Mouse (Mus musculus): Measurements from ENCODE around the gene Rnf19b. TPM values are rescaled to one million over a fixed set of nuclear protein-coding genes. Genes with fewer than 3 reads are reported as not detected.

Rnf19b gene
- polyA plus RNA-seq, 1 experiment from 2014 or later, result 11.0 TPM

DNA sequence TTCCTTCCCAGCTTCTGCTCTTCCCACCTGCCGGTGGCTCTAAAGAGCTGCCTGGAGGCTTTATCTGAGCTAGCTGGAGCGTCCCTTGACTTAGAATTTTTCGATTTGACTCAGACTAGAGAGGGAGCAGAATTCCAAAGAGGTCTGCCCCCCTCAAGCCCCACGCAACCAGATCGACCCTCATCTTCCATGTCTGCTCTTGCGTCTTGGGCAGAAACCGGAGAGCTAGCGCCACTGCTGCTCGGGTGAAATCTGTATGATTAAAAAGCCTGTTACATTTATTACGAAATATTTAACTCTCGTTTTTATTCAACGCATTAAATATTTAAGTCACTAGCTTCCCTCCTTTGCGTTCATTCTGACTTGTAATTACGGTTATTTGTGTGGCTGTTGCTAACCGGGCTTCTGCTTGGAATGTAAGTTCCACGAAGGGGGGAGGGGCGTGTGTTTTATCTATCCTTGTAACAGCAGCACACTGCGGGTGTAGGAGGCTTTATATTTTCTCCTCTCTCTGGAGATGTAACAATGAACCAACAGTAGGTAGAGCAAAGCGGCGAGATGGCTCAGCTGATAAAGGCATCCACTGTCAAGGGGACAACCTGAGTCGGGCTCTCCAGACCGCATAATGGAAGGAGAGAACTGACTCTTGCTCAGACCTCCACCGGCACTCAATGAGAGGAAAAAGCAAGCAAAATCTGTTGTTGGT lies 8.6 kb upstream of the Rnf19b start:
- Histone ChIP-seq H3K27me3 (replicated peaks; ENCODE audit: control insufficient read depth, insufficient read depth, low read length) (peaks cover 30% of the 10 kb centered on the region), H3K9me3 (ENCODE audit: control insufficient read depth) (no peaks in the 10 kb centered on the region), H3K4me3 (ENCODE audit: low read depth, low read length) (peak overlapping the region; percentile 59), H3K4me1 (replicated peaks; ENCODE audit: control insufficient read depth, insufficient read depth, low read length) (peaks cover 5% of the 10 kb centered on the region), H3K4me2 (replicated peaks; ENCODE audit: low read depth) (peak overlapping the region; percentile 91), H3K9ac (ENCODE audit: low read depth, low read length) (peak overlapping the region; percentile 41), H3K27ac (ENCODE audit: low read depth, low read length) (no peak overlapping the region), H3K36me3 (ENCODE audit: control insufficient read depth, insufficient read depth) (no peaks in the 10 kb centered on the region)
- TF ChIP-seq CTCF (IDR thresholded peaks at IDR 0.05; ENCODE audit: low read depth), result no peak
- WGBS, result 6% methylated on average over 23 of the region's 23 CpGs
- ATAC-seq, result no peak

- Histone ChIP-seq H3K9ac (ENCODE audit: low read depth, low read length) (no peak overlapping the region), H3K4me2 (replicated peaks; ENCODE audit: low read depth) (no peak overlapping the region), H3K36me3 (ENCODE audit: control insufficient read depth, insufficient read depth) (no peaks in the 10 kb centered on the region), H3K4me3 (ENCODE audit: low read depth, low read length) (no peak overlapping the region), H3K27ac (ENCODE audit: low read depth, low read length) (no peak overlapping the region), H3K4me1 (replicated peaks; ENCODE audit: control insufficient read depth, insufficient read depth, low read length) (peaks cover 5% of the 10 kb centered on the region), H3K9me3 (ENCODE audit: control insufficient read depth) (no peaks in the 10 kb centered on the region), H3K27me3 (replicated peaks; ENCODE audit: control insufficient read depth, insufficient read depth, low read length) (peaks cover 30% of the 10 kb centered on the region)
- TF ChIP-seq CTCF (IDR thresholded peaks at IDR 0.05; ENCODE audit: low read depth), result no peak
- WGBS, result 61% methylated on average over 4 of the region's 4 CpGs
- no peak for ATAC-seq
Measured at GRCm38 (mm10) chr4:129050365-129050764, 7.7 kb upstream of the Rnf19b start.

GRCm38 (mm10) chr4:129050901-129051417 lies 7.1 kb upstream of the Rnf19b start:
- H3K27me3 ChIP-seq (replicated peaks; ENCODE audit: control insufficient read depth, insufficient read depth, low read length), result peaks cover 30% of the 10 kb centered on the region
- H3K4me1 ChIP-seq (replicated peaks; ENCODE audit: control insufficient read depth, insufficient read depth, low read length), result peaks cover 5% of the 10 kb centered on the region
- no peak for ATAC-seq
- H3K9me3 ChIP-seq (ENCODE audit: control insufficient read depth), result no peaks in the 10 kb centered on the region
- H3K36me3 ChIP-seq (ENCODE audit: control insufficient read depth, insufficient read depth), result no peaks in the 10 kb centered on the region
- H3K4me3 ChIP-seq (ENCODE audit: low read depth, low read length), result no peak overlapping the region
- H3K9ac ChIP-seq (ENCODE audit: low read depth, low read length), result no peak overlapping the region
- H3K27ac ChIP-seq (ENCODE audit: low read depth, low read length), result no peak overlapping the region
- 39% methylated on average over 6 of the region's 6 CpGs for WGBS
- no peak for TF ChIP-seq CTCF (IDR thresholded peaks at IDR 0.05; ENCODE audit: low read depth)
- no peak overlapping the region for H3K4me2 ChIP-seq (replicated peaks; ENCODE audit: low read depth)

DNA sequence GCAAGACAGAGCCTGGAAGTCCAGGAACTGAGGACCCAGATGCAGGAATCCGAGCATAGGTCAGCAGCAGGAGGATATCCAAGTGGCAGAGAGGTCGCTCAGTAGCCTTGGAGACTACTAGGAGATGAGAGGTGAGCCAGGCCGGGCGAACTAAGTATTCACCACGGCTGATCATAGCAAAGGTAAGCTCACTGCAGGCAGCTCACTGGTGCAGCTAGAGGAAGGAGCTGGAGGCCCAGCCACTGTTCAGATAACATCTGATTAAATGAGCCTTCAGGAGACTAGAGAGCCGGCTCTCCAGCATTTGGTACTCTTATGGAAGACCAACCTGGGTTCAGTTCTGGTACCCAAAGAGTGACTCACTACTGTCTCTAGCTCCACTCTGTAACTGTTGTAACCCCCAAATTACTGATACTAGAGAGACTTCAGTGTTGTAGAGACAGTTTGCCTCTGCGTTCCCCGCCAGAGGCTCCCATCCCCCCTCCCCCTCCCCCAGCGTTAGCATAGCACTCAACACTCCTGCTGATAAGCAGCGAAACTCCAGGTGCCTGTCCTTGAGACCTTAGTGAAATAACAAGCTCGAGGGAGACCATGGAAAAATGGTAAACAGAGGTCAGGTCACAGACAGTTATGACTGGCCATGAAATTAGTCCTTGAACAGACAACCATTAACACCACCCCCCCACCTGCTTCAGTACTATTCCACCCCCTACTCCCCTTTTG lies 6.4 kb upstream of the Rnf19b start:
- ATAC-seq, result no peak
- Histone ChIP-seq H3K4me1 (replicated peaks; ENCODE audit: control insufficient read depth, insufficient read depth, low read length) (peaks cover 5% of the 10 kb centered on the region), H3K36me3 (ENCODE audit: control insufficient read depth, insufficient read depth) (no peaks in the 10 kb centered on the region), H3K9me3 (ENCODE audit: control insufficient read depth) (no peaks in the 10 kb centered on the region), H3K4me2 (replicated peaks; ENCODE audit: low read depth) (no peak overlapping the region), H3K27me3 (replicated peaks; ENCODE audit: control insufficient read depth, insufficient read depth, low read length) (peaks cover 25% of the 10 kb centered on the region), H3K9ac (ENCODE audit: low read depth, low read length) (no peak overlapping the region), H3K4me3 (ENCODE audit: low read depth, low read length) (no peak overlapping the region), H3K27ac (ENCODE audit: low read depth, low read length) (no peak overlapping the region)
- TF ChIP-seq CTCF (IDR thresholded peaks at IDR 0.05; ENCODE audit: low read depth), result no peak
- 26% methylated on average over 11 of the region's 11 CpGs for WGBS

GRCm38 (mm10) chr4:129054757-129055156 lies 3.3 kb upstream of the Rnf19b start:
- Histone ChIP-seq H3K36me3 (ENCODE audit: control insufficient read depth, insufficient read depth) (no peaks in the 10 kb centered on the region), H3K9ac (ENCODE audit: low read depth, low read length) (no peak overlapping the region), H3K4me2 (replicated peaks; ENCODE audit: low read depth) (no peak overlapping the region), H3K27me3 (replicated peaks; ENCODE audit: control insufficient read depth, insufficient read depth, low read length) (0 out of 2 replicates have a peak, but pooled peaks cover 6% of the 10 kb centered on the region), H3K9me3 (ENCODE audit: control insufficient read depth) (no peaks in the 10 kb centered on the region), H3K4me1 (replicated peaks; ENCODE audit: control insufficient read depth, insufficient read depth, low read length) (peaks cover 8% of the 10 kb centered on the region), H3K27ac (ENCODE audit: low read depth, low read length) (no peak overlapping the region), H3K4me3 (ENCODE audit: low read depth, low read length) (no peak overlapping the region)
- TF ChIP-seq CTCF (IDR thresholded peaks at IDR 0.05; ENCODE audit: low read depth), result no peak
- no peak for ATAC-seq
- 81% methylated on average over 12 of the region's 12 CpGs for WGBS

GRCm38 (mm10) chr4:129055562-129055961 lies 2.5 kb upstream of the Rnf19b start:
- TF ChIP-seq CTCF (IDR thresholded peaks at IDR 0.05; ENCODE audit: low read depth), result no peak
- no peak overlapping the region for H3K27ac ChIP-seq (ENCODE audit: low read depth, low read length)
- peaks cover 11% of the 10 kb centered on the region for H3K4me1 ChIP-seq (replicated peaks; ENCODE audit: control insufficient read depth, insufficient read depth, low read length)

More at GRCm38 (mm10) chr4:129055562-129055961, 2.5 kb upstream of the Rnf19b start:
- no peak overlapping the region for H3K4me2 ChIP-seq (replicated peaks; ENCODE audit: low read depth)
- no peaks in the 10 kb centered on the region for H3K9me3 ChIP-seq (ENCODE audit: control insufficient read depth)
- no peak overlapping the region for H3K9ac ChIP-seq (ENCODE audit: low read depth, low read length)
- H3K4me3 ChIP-seq (ENCODE audit: low read depth, low read length), result no peak overlapping the region
- no peaks in the 10 kb centered on the region for H3K36me3 ChIP-seq (ENCODE audit: control insufficient read depth, insufficient read depth)
- WGBS, result 85% methylated on average over 5 of the region's 5 CpGs
- ATAC-seq, result no peak
- 0 out of 2 replicates have a peak, but pooled peaks cover 2% of the 10 kb centered on the region for H3K27me3 ChIP-seq (replicated peaks; ENCODE audit: control insufficient read depth, insufficient read depth, low read length)
